Mouse (Mus musculus): ENCODE measurements at regions not wholly inside any gene's neighbourhood (a gene's known extent, or its start where the extent isn't known, plus 50 kb on each side); places are given as distances from the start of the nearest gene placed in this dataset.

- ATAC-seq (replicated peaks; ENCODE audit: low FRiP score) (peak; percentile 56; the same call in 1 of the 2 replicates), DNase-seq (ENCODE audit: low spot score) (no peak)
- Histone ChIP-seq H3K4me2 (ENCODE audit: low read depth, low read length, severe bottlenecking) (peak overlapping the region; percentile 28), H3K4me3 (ENCODE audit: low read depth, low read length) (no peak overlapping the region), H3K9ac (ENCODE audit: low read length) (no peak overlapping the region), H3K27ac (ENCODE audit: low read depth, low read length) (peak overlapping the region; percentile 79), H3K27me3 (ENCODE audit: control insufficient read depth, insufficient read depth, low read length) (no peaks in the 10 kb centered on the region), H3K9me3 (ENCODE audit: control insufficient read depth, low read length) (no peaks in the 10 kb centered on the region), H3K4me1 (replicated peaks; ENCODE audit: control insufficient read depth, insufficient read depth, low read length) (peaks cover 5% of the 10 kb centered on the region; the same call in 1 of the 2 replicates), H3K36me3 (ENCODE audit: control insufficient read depth, insufficient read depth, low read length) (no peaks in the 10 kb centered on the region)
- WGBS = 24% methylated on average over 12 of the region's 12 CpGs
Measured at GRCm38 (mm10) chr13:28811667-28812575, 141.6 kb downstream of the Sox4 start.

GRCm38 (mm10) chr13:28811081-28811439, 142.5 kb downstream of the Sox4 start:
- peak; percentile 57 for ATAC-seq (replicated peaks; ENCODE audit: low FRiP score)
- Histone ChIP-seq H3K4me1 (replicated peaks; ENCODE audit: control insufficient read depth, insufficient read depth, low read length) (peaks cover 5% of the 10 kb centered on the region; the same call in 1 of the 2 replicates), H3K4me2 (ENCODE audit: low read depth, low read length, severe bottlenecking) (peak overlapping the region; percentile 28; the same call in 1 of the 2 replicates), H3K4me3 (ENCODE audit: low read depth, low read length) (no peak overlapping the region), H3K9ac (ENCODE audit: low read length) (no peak overlapping the region), H3K27ac (ENCODE audit: low read depth, low read length) (peak overlapping the region; percentile 79), H3K36me3 (ENCODE audit: control insufficient read depth, insufficient read depth, low read length) (no peaks in the 10 kb centered on the region), H3K27me3 (ENCODE audit: control insufficient read depth, insufficient read depth, low read length) (no peaks in the 10 kb centered on the region), H3K9me3 (ENCODE audit: control insufficient read depth, low read length) (no peaks in the 10 kb centered on the region)
- 7% methylated on average over 2 of the region's 2 CpGs for WGBS
- DNase-seq (ENCODE audit: low spot score) = no peak

GRCm38 (mm10) chr13:28810326-28811080, 143.0 kb downstream of the Sox4 start:
- DNase-seq (ENCODE audit: low spot score) = no peak
- H3K4me3 ChIP-seq (ENCODE audit: low read depth, low read length) = no peak overlapping the region
- 40% methylated on average over 6 of the region's 6 CpGs for WGBS

GRCm38 (mm10) chr13:28805302-28805701, 148.2 kb downstream of the Sox4 start:
- Histone ChIP-seq H3K36me3 (ENCODE audit: control insufficient read depth, insufficient read depth, low read length) (no peaks in the 10 kb centered on the region), H3K9me3 (ENCODE audit: control insufficient read depth, low read length) (no peaks in the 10 kb centered on the region), H3K4me1 (replicated peaks; ENCODE audit: control insufficient read depth, insufficient read depth, low read length) (peaks cover 9% of the 10 kb centered on the region; the same call in 1 of the 2 replicates), H3K9ac (ENCODE audit: low read length) (no peak overlapping the region), H3K4me3 (ENCODE audit: low read depth, low read length) (no peak overlapping the region), H3K4me2 (ENCODE audit: low read depth, low read length, severe bottlenecking) (no peak overlapping the region), H3K27ac (ENCODE audit: low read depth, low read length) (no peak overlapping the region), H3K27me3 (ENCODE audit: control insufficient read depth, insufficient read depth, low read length) (no peaks in the 10 kb centered on the region)
- no peak for DNase-seq (ENCODE audit: low spot score)
- WGBS = 68% methylated on average over 4 of the region's 4 CpGs
- no peak for ATAC-seq (replicated peaks; ENCODE audit: low FRiP score)

More at GRCm38 (mm10) chr13:28810326-28811080, 143.0 kb downstream of the Sox4 start:
- peak overlapping the region; percentile 18; the same call in 1 of the 2 replicates for H3K4me2 ChIP-seq (ENCODE audit: low read depth, low read length, severe bottlenecking)
- peaks cover 5% of the 10 kb centered on the region; the same call in 1 of the 2 replicates for H3K4me1 ChIP-seq (replicated peaks; ENCODE audit: control insufficient read depth, insufficient read depth, low read length)
- H3K27me3 ChIP-seq (ENCODE audit: control insufficient read depth, insufficient read depth, low read length) = no peaks in the 10 kb centered on the region
- H3K27ac ChIP-seq (ENCODE audit: low read depth, low read length) = peak overlapping the region; percentile 79
- H3K9me3 ChIP-seq (ENCODE audit: control insufficient read depth, low read length) = no peaks in the 10 kb centered on the region
- H3K9ac ChIP-seq (ENCODE audit: low read length) = no peak overlapping the region
- H3K36me3 ChIP-seq (ENCODE audit: control insufficient read depth, insufficient read depth, low read length) = no peaks in the 10 kb centered on the region
- ATAC-seq (replicated peaks; ENCODE audit: low FRiP score) = peak; percentile 49; the same call in 1 of the 2 replicates

GRCm38 (mm10) chr13:28801210-28801954, 152.1 kb downstream of the Sox4 start:
- no peak; the same call in 1 of the 2 replicates for ATAC-seq (replicated peaks; ENCODE audit: low FRiP score)
- DNase-seq (ENCODE audit: low spot score) = no peak
- H3K4me2 ChIP-seq (ENCODE audit: low read depth, low read length, severe bottlenecking) = no peak overlapping the region
- H3K4me3 ChIP-seq (ENCODE audit: low read depth, low read length) = no peak overlapping the region
- no peaks in the 10 kb centered on the region for H3K9me3 ChIP-seq (ENCODE audit: control insufficient read depth, low read length)
- WGBS = 38% methylated on average over 8 of the region's 8 CpGs
- no peak overlapping the region for H3K9ac ChIP-seq (ENCODE audit: low read length)
- no peaks in the 10 kb centered on the region for H3K36me3 ChIP-seq (ENCODE audit: control insufficient read depth, insufficient read depth, low read length)
- H3K27ac ChIP-seq (ENCODE audit: low read depth, low read length) = peak overlapping the region; percentile 38; the same call in 1 of the 2 replicates
- peaks cover 13% of the 10 kb centered on the region; the same call in 1 of the 2 replicates for H3K4me1 ChIP-seq (replicated peaks; ENCODE audit: control insufficient read depth, insufficient read depth, low read length)
- no peaks in the 10 kb centered on the region for H3K27me3 ChIP-seq (ENCODE audit: control insufficient read depth, insufficient read depth, low read length)

GRCm38 (mm10) chr13:28800676-28801075, 152.8 kb downstream of the Sox4 start:
- Histone ChIP-seq H3K9me3 (ENCODE audit: control insufficient read depth, low read length) (no peaks in the 10 kb centered on the region), H3K27ac (ENCODE audit: low read depth, low read length) (no peak overlapping the region), H3K4me1 (replicated peaks; ENCODE audit: control insufficient read depth, insufficient read depth, low read length) (peaks cover 13% of the 10 kb centered on the region; the same call in 1 of the 2 replicates), H3K4me3 (ENCODE audit: low read depth, low read length) (no peak overlapping the region), H3K9ac (ENCODE audit: low read length) (no peak overlapping the region), H3K4me2 (ENCODE audit: low read depth, low read length, severe bottlenecking) (no peak overlapping the region), H3K27me3 (ENCODE audit: control insufficient read depth, insufficient read depth, low read length) (no peaks in the 10 kb centered on the region), H3K36me3 (ENCODE audit: control insufficient read depth, insufficient read depth, low read length) (no peaks in the 10 kb centered on the region)
- no peak for ATAC-seq (replicated peaks; ENCODE audit: low FRiP score)
- 42% methylated on average over 1 of the region's 1 CpGs for WGBS
- DNase-seq (ENCODE audit: low spot score) = no peak

- ATAC-seq (replicated peaks; ENCODE audit: low FRiP score) (no peak), DNase-seq (ENCODE audit: low spot score) (no peak)
- Histone ChIP-seq H3K4me3 (ENCODE audit: low read depth, low read length) (no peak overlapping the region), H3K4me2 (ENCODE audit: low read depth, low read length, severe bottlenecking) (no peak overlapping the region), H3K4me1 (replicated peaks; ENCODE audit: control insufficient read depth, insufficient read depth, low read length) (peaks cover 13% of the 10 kb centered on the region; the same call in 1 of the 2 replicates), H3K9me3 (ENCODE audit: control insufficient read depth, low read length) (no peaks in the 10 kb centered on the region), H3K9ac (ENCODE audit: low read length) (no peak overlapping the region), H3K27ac (ENCODE audit: low read depth, low read length) (no peak overlapping the region), H3K36me3 (ENCODE audit: control insufficient read depth, insufficient read depth, low read length) (no peaks in the 10 kb centered on the region), H3K27me3 (ENCODE audit: control insufficient read depth, insufficient read depth, low read length) (no peaks in the 10 kb centered on the region)
- 83% methylated on average over 1 of the region's 1 CpGs for WGBS
Measured at GRCm38 (mm10) chr13:28799474-28799873, 154.0 kb downstream of the Sox4 start.

All from forebrain, embryonic 11.5 days (tissue).